Mouse (Mus musculus): Measurements from ENCODE around the gene Zfp110.
"Not testable (repeated sequence)": the region's sequence is repeated elsewhere in the genome, so short reads cannot be mapped to it uniquely, and the experiment has no call there.

Gene Zfp110

DNA sequence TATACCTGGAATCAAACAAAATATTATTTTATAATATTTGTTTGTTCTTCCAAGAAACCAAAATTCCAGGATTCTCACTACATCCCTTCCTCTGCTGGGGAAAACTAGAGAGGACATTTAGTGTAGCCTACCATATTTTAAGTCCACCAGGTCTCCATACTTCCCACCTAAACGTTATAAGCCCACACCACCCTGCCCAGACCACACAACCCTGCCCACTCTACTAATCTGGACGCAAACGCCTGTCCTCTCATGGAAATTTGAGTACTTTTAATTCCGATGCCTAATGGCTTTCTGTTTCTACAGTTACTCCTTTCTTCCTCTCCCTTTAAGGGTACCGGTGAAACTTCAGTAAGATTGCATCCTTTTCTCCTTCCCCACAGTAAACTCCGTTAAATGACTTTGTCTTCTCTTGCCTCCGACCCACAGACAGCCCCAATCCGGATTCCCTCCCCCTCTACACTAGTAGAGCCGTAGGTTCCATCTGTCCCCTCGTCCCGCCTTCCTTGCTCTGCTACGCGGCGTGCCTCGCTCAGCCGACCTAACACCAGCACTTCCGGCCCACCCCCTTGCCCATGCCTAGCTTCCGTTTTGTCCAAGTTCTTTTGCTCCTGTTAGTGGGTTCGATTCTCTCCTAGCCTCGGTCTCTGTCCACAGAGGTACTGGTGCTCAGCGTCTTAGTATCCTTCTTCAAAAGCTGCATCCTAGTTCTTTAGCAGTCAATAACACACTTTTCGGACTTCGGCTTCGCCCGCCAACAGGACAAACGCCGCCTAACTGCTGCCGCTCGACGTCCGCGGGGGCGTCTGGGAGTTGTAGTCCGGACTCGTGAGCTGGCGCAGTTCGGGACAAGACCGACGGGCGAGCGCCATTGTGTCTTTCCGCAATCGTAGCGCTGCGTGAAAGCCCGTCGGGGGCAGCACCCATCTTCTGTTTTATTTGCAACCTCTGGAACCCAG is at the start of gene Zfp110:
Zfp110 (plus strand) TSS at position 600 of the 959 bp plus-strand sequence.
- DNase-seq: peak; percentile 93 to 95

- DNase-seq: no peak
Measured at GRCm38 (mm10) chr7:12787333-12787732, 47.2 kb upstream of the Zfp110 start.

DNA sequence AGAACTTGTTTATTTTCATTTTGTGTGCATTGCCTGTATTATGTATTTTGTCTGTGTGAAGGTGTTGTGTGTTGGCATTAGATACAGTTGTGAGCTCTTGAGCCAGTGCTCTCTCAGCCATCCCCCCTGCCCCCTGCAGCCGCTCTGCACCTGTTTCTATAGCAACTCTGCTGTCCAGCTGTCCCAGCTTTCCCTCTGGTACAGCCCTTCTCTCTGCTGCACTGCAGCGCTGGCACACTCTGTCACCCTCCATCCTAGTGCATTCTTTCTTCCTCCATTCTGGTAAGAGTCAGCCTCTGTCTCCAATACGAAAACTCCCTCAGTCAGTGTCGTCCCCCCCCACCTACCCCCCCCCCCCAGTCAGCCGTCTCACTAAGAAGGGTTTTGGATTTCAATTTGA is 46.5 kb upstream of the Zfp110 start:
- DNase-seq: no peak

DNA sequence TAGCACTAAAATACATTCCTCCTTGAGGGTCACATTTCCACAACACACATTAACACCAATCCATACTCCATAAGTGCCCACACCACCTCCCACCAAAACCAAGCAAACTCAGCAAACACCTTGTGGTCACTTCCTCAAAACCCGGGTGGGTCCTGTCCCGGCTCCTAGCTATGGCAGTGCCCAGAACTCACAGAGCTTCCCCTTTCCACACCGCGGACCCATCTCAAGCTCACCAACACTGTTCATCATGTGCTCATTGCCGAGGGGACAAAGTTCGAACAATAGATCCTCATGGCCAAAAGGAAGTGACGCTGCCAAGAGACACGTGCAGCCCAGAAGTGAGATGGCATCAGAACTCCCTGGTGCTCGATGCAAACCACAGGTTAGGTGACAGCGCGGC is 41.9 kb upstream of the Zfp110 start:
- DNase-seq: not testable (repeated sequence)

DNA sequence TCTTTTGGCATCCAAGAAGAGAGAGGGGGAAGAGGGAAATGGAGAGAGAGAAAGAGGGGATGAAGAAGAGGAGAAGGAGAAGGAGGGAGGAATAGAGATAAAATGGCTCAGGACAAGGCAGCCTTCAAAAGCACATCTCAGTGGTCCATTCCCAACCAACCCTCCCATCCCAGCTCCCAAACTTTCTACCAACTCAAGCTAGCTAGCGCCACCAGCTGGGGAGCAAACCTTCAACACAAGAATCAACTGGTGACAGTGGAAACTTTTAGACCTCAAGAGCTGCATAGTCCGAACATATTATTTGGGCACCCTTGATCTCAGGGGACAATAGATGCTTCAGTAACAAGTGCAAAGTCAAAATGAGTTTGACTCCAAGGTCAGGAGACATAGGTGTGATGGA is 36.6 kb upstream of the Zfp110 start:
- no peak for DNase-seq

DNA sequence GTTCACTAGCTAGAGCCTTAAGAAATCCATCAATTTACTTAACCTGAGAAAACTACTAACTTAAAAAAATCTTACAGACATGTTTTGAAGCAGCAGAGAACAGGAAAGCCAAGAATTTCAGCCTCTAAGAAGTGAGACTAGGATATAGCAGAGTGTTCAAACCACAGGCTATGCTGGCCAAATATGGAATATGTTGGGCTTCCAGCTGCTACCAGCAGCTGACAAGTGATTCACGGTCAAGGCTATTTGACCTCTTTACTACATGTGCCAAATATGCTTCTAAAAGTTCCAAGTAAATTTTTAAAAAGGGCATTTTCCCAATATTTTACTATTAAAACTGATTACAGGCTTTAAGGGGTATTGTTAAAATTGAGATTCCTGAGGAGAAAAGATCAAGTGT is 35.0 kb upstream of the Zfp110 start:
- DNase-seq: no peak

DNA sequence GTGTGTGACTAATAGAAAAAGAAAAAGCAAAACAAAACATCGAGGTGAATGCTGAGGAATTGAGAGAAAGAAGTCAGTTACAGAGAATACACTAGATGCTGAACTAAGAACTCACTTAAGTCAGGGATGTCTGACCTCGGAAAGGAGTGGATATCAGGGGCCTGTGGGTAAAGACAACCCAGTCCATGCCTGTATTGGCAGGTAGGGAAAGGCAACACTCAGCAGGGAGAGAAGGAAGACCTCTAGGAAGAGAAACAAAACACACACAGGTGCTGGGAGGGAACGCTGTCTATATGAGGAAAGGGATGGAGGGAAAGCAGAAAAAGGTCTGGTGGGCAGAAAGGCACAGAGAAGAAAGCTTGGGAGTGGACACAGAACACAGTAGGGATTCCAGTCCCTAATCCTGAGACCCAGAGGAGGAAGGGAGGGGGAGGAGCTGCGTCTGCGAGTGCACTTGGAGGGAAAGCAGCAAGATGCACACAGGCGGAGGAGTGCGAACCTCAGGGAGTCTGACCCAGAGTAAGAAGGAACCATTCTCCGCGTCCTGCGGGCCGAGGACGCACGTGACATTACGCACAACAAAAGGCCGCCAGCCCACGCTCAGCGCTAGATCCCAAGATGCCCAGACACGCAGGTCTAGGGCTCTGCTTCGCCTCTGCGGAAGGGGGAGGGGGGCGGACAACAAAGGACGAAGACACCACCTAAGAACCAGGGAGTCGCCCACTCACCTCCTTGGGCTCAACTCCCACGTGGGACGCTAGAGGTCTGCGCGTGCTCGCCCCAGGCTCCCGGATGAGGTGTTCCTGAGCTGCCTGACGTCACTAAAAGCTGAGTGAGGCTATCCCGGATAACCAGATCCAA is 31.5 kb upstream of the Zfp110 start, which contains the start of gene Zscan18:
Zscan18 (minus strand) TSS at position 770 of the 861 bp plus-strand sequence.
- peak; percentile 62 to 83 for DNase-seq

DNA sequence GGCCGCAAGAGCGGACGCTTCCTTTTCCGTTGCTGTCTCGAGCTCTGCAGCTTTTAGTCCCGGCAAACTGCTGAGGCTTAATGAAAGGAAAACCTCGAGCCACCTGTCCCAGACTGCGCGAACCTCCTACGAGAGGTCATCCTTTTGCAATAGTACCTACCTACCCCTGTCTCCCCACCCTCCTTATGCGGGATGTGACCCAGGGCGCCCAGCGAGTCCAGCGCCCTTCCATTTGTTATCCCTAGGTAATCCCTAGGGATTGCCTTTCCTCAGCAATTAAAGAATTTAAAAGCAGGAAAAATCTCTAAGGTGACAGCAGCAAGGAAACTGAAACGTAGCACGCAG is 30.9 kb upstream of the Zfp110 start:
- no peak for DNase-seq

DNA sequence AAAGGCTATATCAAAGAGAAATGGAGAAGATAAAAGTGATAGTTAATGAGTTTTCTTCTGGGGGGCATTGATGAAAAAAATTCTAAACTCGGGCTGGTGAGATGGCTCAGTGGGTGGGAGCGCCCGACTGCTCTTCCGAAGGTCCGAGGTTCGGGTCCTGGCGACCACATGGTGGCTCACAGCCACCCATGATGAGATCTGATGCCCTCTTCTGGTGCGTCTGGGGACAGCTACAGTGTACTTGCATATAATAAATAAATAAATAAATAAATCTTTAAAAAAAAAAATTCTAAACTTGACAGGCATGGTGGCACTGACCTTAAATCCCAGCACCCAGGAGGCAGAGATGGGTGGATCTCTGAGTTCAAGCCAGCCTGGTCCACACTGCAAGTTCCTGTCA is 19.0 kb upstream of the Zfp110 start:
- DNase-seq: no peak

DNA sequence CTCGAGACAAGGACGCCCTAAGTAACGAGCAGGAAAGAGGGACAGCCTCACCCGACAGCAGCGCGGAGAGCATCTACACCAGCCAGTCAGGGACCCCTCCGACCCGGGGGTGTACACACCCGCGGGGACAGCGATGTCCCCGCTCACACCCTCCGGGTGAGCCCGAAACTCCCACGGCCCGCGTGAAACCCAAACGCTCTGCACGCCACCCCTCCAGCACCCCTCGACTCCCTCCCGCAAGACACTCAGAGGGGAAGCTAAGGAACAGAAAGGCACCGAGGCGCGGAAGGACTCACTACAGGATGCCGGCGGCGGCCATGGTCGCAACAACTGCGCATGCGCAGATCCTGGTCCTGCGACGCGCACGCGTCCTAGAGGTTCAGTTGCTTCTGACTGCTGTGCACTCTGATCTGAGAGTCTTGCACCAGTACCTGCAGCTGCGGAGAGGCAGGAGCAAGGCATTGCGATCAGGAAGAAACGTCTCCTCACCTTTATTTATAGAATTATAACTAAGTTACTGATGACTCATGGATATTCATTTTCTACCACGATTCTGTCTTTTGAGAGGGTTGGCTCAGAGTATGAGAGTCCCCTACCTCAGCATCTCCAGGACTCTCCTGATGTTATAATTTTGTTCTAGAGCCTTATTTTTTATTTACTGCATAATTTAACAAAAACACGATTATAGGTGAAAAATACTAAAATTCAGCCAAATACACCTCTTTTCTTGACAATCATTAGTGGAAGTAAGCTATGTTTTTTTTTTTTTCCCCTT is 15.9 kb upstream of the Zfp110 start, which contains the start of gene Zfp329:
Zfp329 (minus strand) TSS at position 338 of the 775 bp plus-strand sequence.
- DNase-seq: peak; percentile 93 to 95

DNA sequence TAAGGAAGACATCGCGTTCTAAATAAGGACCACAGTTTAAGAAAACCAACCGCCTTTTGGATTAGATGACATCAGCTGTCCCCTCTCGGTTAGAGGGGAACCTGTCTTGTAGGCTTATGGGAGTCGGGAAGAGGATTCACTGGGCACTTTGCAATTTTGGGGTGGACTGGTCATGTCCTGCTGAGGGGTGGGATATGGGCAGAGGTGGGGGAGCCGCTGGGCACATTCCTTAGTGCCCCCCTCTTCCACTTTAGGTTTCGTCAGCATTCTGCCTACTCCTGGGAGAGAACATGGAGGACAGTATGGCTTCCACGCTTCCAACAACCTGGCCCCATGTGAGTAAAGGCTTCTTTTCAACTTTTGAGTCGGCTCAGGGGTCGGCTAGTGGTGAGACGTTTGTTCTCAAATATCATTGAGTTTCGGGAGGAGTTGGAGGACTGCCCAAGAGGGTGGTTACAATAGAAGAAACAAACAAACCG is 671 bp downstream of the Zfp110 start:
- DNase-seq: peak in 1 of 2 experiments; percentile 20

DNA sequence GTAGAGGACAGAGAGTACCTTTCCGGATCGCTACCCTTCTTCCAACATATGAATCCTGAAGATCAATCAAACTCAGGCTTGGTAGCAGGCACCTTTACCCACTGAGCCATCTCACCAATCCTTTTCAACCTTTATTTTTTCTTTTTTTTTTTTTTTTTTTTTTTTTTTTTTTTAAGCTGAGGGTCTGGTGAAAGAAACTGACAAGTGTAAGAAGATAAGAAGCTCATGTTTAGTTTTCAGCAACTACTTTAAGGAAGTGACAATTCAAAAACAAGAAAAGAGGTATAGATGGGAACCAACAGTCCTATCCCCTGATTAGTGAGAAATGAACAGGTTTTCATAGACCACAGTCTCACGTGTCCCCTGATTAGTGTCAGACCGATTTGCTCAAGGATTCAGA is 1.2 kb downstream of the Zfp110 start:
- no peak for DNase-seq

DNA sequence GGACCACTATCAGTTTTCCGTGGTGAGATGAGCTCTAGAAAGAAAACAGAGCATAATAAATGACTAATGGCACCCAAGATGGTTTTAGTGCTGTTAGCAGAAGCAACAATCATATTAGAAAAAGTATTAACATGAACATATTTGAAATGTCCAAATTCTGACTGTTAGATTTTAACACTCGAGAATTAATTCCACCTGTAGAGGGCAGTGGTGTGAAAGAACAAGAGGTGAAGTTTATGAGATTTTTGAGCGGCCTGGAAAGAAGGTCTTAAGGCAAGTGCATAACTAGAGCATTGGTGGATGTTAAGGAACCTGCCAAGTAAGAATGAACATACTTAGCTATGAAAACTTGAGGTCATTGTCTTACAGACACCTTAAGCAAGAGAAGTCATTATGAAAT is 39.7 kb downstream of the Zfp110 start:
- peak in 1 of 2 experiments; percentile 57 for DNase-seq

GRCm38 (mm10) chr7:12880036-12880435 is 45.5 kb downstream of the Zfp110 start:
- DNase-seq: no peak

DNA sequence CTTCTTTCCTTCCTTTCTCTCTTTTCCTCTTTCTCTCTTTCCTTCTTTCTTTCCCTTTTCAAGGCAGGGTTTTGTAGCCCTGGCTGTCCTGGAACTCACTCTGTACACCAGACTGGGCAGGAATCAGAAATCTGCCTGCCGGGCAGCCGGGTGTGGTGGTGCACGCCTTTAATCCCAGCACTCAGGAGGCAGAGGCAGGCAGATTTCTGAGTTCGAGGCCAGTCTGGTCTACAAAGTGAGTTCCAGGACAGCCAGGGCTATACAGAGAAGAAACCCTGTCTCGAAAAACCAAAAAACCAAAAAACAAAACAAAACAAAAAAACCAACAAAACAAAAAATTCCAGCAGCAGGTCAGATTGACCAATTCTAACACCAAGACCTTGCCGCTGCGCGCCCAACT is 45.9 kb downstream of the Zfp110 start:
- not testable (repeated sequence) for DNase-seq

- DNase-seq: peak; percentile 97 to 98
Measured at GRCm38 (mm10) chr7:12880911-12881660, 46.5 kb downstream of the Zfp110 start, which contains the start of gene Zfp128. Zfp128 (plus strand) TSS chr7:12881177.

DNA sequence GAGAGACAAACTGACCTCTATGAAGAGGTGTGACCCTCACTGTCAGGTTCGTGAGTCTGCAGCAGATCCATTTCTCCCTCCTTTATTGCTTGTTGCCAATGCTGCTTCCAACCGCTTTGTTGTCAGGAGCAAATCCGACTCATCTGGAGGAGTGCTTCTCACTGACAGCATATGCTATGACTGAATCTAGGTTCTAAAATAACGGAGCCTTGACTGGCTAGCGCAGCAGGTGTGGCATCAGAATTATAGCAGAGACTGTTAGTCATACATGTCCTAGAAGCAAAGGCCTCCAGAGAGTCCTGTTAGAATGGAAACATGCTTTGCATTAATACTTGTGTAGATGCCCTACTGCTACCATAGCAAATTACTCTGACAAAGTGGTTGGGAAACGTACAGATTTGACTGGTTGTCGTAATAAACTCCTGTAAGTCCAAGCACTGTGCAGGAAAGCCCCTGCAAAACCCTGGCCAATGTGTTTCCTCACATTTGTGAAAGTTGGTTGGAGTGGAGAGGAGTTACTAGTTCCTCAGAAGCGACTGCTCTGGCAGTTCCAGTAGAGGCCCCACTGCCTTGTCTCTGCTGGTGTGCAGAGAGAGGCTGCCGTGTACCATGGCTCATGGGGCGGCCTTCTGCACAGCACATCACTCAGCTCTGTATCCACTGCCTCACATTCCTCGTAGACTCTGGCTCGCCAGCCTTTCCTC is 52.2 kb downstream of the Zfp110 start:
- DNase-seq: no peak

DNA sequence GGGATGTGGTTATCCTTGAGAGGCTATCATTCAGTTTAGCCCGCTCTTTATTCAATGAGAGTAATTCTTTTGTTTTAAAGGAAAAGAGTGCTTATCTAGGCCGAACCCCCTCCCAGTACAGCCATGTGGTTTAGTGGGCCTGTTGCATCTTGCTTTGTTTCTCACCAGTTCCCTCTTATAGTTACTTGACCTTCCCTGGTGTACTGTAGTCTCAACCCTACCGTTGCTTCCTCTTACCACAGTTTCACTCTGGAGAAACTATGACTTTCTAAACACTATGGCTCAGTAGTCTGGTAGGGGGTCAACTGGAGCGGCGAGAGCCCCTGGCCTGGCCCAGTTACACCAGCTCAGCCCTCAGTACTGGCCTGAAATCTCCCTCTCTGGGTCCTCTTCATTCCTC is 53.0 kb downstream of the Zfp110 start:
- DNase-seq: no peak

GRCm38 (mm10) chr7:12890928-12891327 is 56.4 kb downstream of the Zfp110 start:
- DNase-seq: no peak

DNA sequence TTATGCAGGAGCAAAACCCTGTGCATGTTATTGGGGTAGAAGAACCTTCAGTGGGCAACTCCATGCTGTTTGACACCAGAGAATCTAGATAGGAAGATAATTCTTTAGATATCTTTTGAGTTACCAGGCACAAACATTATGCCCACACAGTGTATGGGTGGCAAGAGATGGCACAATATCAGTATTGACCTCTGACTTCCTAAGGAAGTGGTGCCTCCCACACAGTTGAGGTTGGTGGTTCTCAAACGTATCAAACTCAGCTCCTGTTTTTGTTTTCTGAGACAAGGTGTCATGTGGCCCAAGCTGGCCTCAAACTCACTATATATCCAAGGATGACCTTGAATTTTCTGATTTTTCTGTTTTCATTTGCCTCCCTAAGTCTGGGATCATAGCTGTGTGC is 56.8 kb downstream of the Zfp110 start:
- no peak for DNase-seq

Measured in kidney, postnatal 25 days (tissue).